Mouse (Mus musculus) heart, postnatal 0 days (tissue): ENCODE results near the gene Lrrc3c. TPM values are rescaled to one million over a fixed set of nuclear protein-coding genes. Genes with fewer than 3 reads are reported as not detected.

Source experiments
- ATAC-seq: fragments of 200-750 bp; cut with Nextera tagmentation; 2 replicates; pipeline ENCODE4 v1.8.0; 2017; ENCODE audit warnings: low read depth, moderate number of reproducible peaks, moderate library complexity; ENCODE audit not compliant: insufficient read depth
- DNase-seq: peaks from one replicate; pipeline ENCODE4 v3.0.0-alpha.2; 2016; ENCODE audit warnings: low spot score
- H3K27ac ChIP-seq: fragments of 300-500 bp; sonication (generic); 2 replicates; pipeline ENCODE4 v1.5.1; 2014; ENCODE audit warnings: low read depth, mild to moderate bottlenecking
- H3K27me3 ChIP-seq: fragments of 300-500 bp; sonication (generic); 2 replicates; pipeline ENCODE4 v1.6.1; 2014; ENCODE audit warnings: low read length, mixed read lengths; ENCODE audit not compliant: control insufficient read depth, insufficient read depth
- H3K36me3 ChIP-seq: fragments of 300-500 bp; sonication (generic); replicated peaks from 2 replicates; pipeline ENCODE4 v1.6.1; 2014; ENCODE audit warnings: low read length, mixed read lengths; ENCODE audit not compliant: control insufficient read depth, insufficient read depth
- H3K4me1 ChIP-seq: fragments of 300-500 bp; sonication (generic); 2 replicates; pipeline ENCODE4 v1.6.1; 2014; ENCODE audit warnings: antibody characterized with exemption; ENCODE audit not compliant: control insufficient read depth, insufficient read depth
- H3K4me2 ChIP-seq: fragments of 300-500 bp; sonication (generic); 2 replicates; pipeline ENCODE4 v1.6.1; 2014; ENCODE audit warnings: low read depth, mild to moderate bottlenecking, low read length, moderate library complexity
- H3K4me3 ChIP-seq: fragments of 300-500 bp; sonication (generic); 2 replicates; pipeline ENCODE4 v1.5.1; 2014; ENCODE audit warnings: low read depth, low read length
- H3K9ac ChIP-seq: fragments of 300-500 bp; sonication (generic); replicated peaks from 2 replicates; pipeline ENCODE4 v1.6.1; 2014; ENCODE audit warnings: low read depth, low read length, mixed read lengths
- H3K9me3 ChIP-seq: fragments of 300-500 bp; sonication (generic); replicated peaks from 2 replicates; pipeline ENCODE4 v1.6.1; 2016; ENCODE audit warnings: low read length; ENCODE audit not compliant: control insufficient read depth
- CTCF ChIP-seq: IDR thresholded peaks from 2 replicates; pipeline ENCODE4 v1.5.1; 2016; ENCODE audit warnings: antibody characterized with exemption, control low read depth, low read depth
- EP300 ChIP-seq: IDR thresholded peaks from 2 replicates; pipeline ENCODE4 v1.6.1; 2016; ENCODE audit warnings: antibody characterized with exemption, low read depth
- WGBS: fragments of 180-500 bp; shearing (Covaris S2); extraction: QIAGEN DNeasy Blood & Tissue Kit; methylation state at CpG from one replicate; pipeline ENCODE4 v1.1.7; 2014; 5-methylcytosine and 5-hydroxymethylcytosine counted together
- polyA plus RNA-seq: library from polyadenylated mRNA; unstranded; fragments of >200 nt; fragmentation: Nextera tagmentation; extraction: Ambion mirVana; gene quantifications from 2 replicates; pipeline ENCODE4 v1.2.1, GENCODE M21; 2015
- total RNA-seq: library from RNA; depleted of rRNA; stranded (reverse); fragments of >200 nt; gene quantifications from 2 replicates; pipeline ENCODE4 v1.2.3, GENCODE M21; 2014; ENCODE audit warnings: low replicate concordance; rRNA removed

The Lrrc3c gene
- not detected in 2 replicates for total RNA-seq
- polyA plus RNA-seq: not detected in 2 replicates

GRCm38 (mm10) chr11:98597991-98598390, at the start of gene Lrrc3c:
Gene Lrrc3c, plus strand, starts transcription at chr11:98598291.
- DNase-seq (no peak), ATAC-seq (no peak)
- Histone ChIP-seq H3K27me3 (peaks cover 17% of the 10 kb centered on the region), H3K27ac (no peak within 1 kb of the TSS), H3K36me3 (no peaks in the 10 kb centered on the region), H3K4me1 (peaks cover 12% of the 10 kb centered on the region; the same call in 1 of the 2 replicates), H3K9me3 (no peaks in the 10 kb centered on the region), H3K9ac (no peak within 1 kb of the TSS), H3K4me2 (peak within 1 kb of the TSS; percentile 30; the same call in 1 of the 2 replicates), H3K4me3 (no peak within 1 kb of the TSS)
- TF ChIP-seq CTCF (no peak), EP300 (no peak)
- WGBS: 88% methylated on average over 8 of the region's 8 CpGs

- peaks cover 6% of the 10 kb centered on the region; the same call in 1 of the 2 replicates for H3K4me1 ChIP-seq
- ATAC-seq: no peak
- TF ChIP-seq EP300: no peak
- peak; percentile 13; the same call in 1 of the 2 replicates for TF ChIP-seq CTCF
- no peak overlapping the region for H3K4me3 ChIP-seq
- no peak overlapping the region for H3K4me2 ChIP-seq
- H3K27me3 ChIP-seq: peaks cover 55% of the 10 kb centered on the region
- no peak overlapping the region for H3K9ac ChIP-seq
- 59% methylated on average over 4 of the region's 4 CpGs for WGBS
- no peaks in the 10 kb centered on the region for H3K36me3 ChIP-seq
- H3K9me3 ChIP-seq: no peaks in the 10 kb centered on the region
- DNase-seq: no peak
- H3K27ac ChIP-seq: no peak overlapping the region
These were observed 48.7 kb upstream of the Lrrc3c start for GRCm38 (mm10) chr11:98549363-98549762.

- H3K36me3 ChIP-seq: no peaks in the 10 kb centered on the region
- peaks cover 46% of the 10 kb centered on the region for H3K27me3 ChIP-seq
- 0 out of 2 replicates have a peak overlapping the region, but pooled peaks have one; percentile 61 for H3K27ac ChIP-seq
- H3K9ac ChIP-seq: no peak overlapping the region
- DNase-seq: no peak
- TF ChIP-seq CTCF: no peak
- TF ChIP-seq EP300: no peak
- no peaks in the 10 kb centered on the region for H3K9me3 ChIP-seq
- no peak for ATAC-seq
- H3K4me2 ChIP-seq: peak overlapping the region; percentile 62
- 21% methylated on average over 20 of the region's 20 CpGs for WGBS
- peak overlapping the region; percentile 69 for H3K4me3 ChIP-seq
- peaks cover 6% of the 10 kb centered on the region; the same call in 1 of the 2 replicates for H3K4me1 ChIP-seq
These were observed 47.6 kb upstream of the Lrrc3c start for GRCm38 (mm10) chr11:98550311-98550974.

GRCm38 (mm10) chr11:98550975-98551828, 46.9 kb upstream of the Lrrc3c start, which contains the start of gene Zpbp2:
Gene Zpbp2, plus strand, starts transcription at chr11:98551097.
- TF ChIP-seq EP300 (no peak), CTCF (no peak)
- peak; percentile 95 for ATAC-seq

GRCm38 (mm10) chr11:98553966-98554365, 44.1 kb upstream of the Lrrc3c start:
- Histone ChIP-seq H3K36me3 (no peaks in the 10 kb centered on the region), H3K4me3 (no peak overlapping the region), H3K4me1 (peaks cover 6% of the 10 kb centered on the region; the same call in 1 of the 2 replicates), H3K4me2 (no peak overlapping the region), H3K9ac (no peak overlapping the region), H3K27me3 (peaks cover 15% of the 10 kb centered on the region; the same call in 1 of the 2 replicates), H3K27ac (no peak overlapping the region), H3K9me3 (no peaks in the 10 kb centered on the region)
- ATAC-seq (no peak), DNase-seq (no peak)
- TF ChIP-seq EP300 (no peak), CTCF (no peak)
- WGBS: 84% methylated on average over 4 of the region's 4 CpGs

More at GRCm38 (mm10) chr11:98550975-98551828, 46.9 kb upstream of the Lrrc3c start, which contains the start of gene Zpbp2:
- Histone ChIP-seq H3K27ac (peak within 1 kb of the TSS; percentile 61; the same call in 1 of the 2 replicates), H3K4me1 (peaks cover 6% of the 10 kb centered on the region; the same call in 1 of the 2 replicates), H3K36me3 (no peaks in the 10 kb centered on the region), H3K9me3 (no peaks in the 10 kb centered on the region), H3K27me3 (peaks cover 39% of the 10 kb centered on the region), H3K4me3 (peak within 1 kb of the TSS; percentile 69), H3K9ac (peak within 1 kb of the TSS; percentile 43), H3K4me2 (peak within 1 kb of the TSS; percentile 62)
- DNase-seq: peak; percentile 90
- under 1% methylated on average over 51 of the region's 51 CpGs for WGBS
